19 mouse cellular contexts compared by ENCODE assay signal in the genomic region with DNA sequence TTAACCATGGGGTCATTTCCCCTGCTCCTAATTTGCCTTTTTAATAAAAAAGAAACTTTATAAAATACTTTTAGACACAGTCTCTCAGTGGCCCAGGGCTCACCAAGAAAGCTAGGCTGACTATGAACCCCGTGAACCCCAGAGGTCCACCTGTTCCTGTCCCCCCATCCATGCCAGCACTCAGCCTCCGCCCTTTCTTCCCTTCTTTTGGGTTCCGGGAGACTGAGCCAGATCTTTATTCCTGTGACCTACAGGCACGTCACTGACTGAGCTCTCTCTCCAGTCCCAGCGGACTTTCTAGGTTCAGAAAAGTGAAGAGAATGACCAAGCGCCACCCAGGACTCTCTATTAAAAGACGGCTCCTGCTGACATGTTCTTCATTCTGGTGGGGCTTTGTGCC.
"Had no signal": no experiment of that assay in that cellular context is flagged by ENCODE, and none has a peak within 500 bp of the region (broad histone marks: within the 10 kb centered on the region; RNA-seq: fewer than 3 reads in every experiment).

No protein-coding gene starts in this region.

- H3K27ac ChIP-seq: midbrain, embryonic 10.5 days; midbrain, embryonic 12.5 days; neural tube, embryonic 13.5 days; neural tube, embryonic 15.5 days; stomach, embryonic 15.5 days; stomach, postnatal 0 days had no signal

- H3K9me3 ChIP-seq: midbrain, embryonic 10.5 days; midbrain, embryonic 12.5 days; neural tube, embryonic 13.5 days; neural tube, embryonic 15.5 days; stomach, embryonic 15.5 days had no signal

- H3K4me1 ChIP-seq: midbrain, embryonic 10.5 days; midbrain, embryonic 12.5 days; neural tube, embryonic 13.5 days; neural tube, embryonic 15.5 days; stomach, embryonic 15.5 days had no signal

- H3K4me3 ChIP-seq: midbrain, embryonic 10.5 days; midbrain, embryonic 12.5 days; myocyte; neural tube, embryonic 13.5 days; neural tube, embryonic 15.5 days; stomach, embryonic 15.5 days had no signal

- H3K9ac ChIP-seq: lung, embryonic 14.5 days; midbrain, embryonic 12.5 days; neural tube, embryonic 13.5 days; neural tube, embryonic 15.5 days; stomach, embryonic 15.5 days had no signal

- H3K4me2 ChIP-seq: lung, embryonic 14.5 days; midbrain, embryonic 12.5 days; neural tube, embryonic 13.5 days; neural tube, embryonic 15.5 days; stomach, embryonic 15.5 days had no signal

- H3K36me3 ChIP-seq: midbrain, embryonic 10.5 days; midbrain, embryonic 12.5 days; neural tube, embryonic 13.5 days; neural tube, embryonic 15.5 days; stomach, embryonic 15.5 days had no signal

- DNase-seq: lung, adult 18-20 months; lung, embryonic 14.5 days; lung, postnatal 10 days; lung, postnatal 4 days; midbrain, embryonic 14.5 days; retina, postnatal 1 day; right cerebral cortex, adult 18-20 months; right cerebral cortex, postnatal 25 days; thymus, adult 2 months; thymus, postnatal 25 days; thymus, postnatal 4 days had no signal

- ATAC-seq: midbrain, embryonic 16.5 days had no signal

- H3K27me3 ChIP-seq: midbrain, embryonic 12.5 days; neural tube, embryonic 13.5 days; neural tube, embryonic 15.5 days; stomach, embryonic 15.5 days had no signal
